Mouse (Mus musculus) kidney, embryonic 14.5 days (tissue): ENCODE measurements at regions not wholly inside any gene's neighbourhood (a gene's known extent, or its start where the extent isn't known, plus 50 kb on each side); places are given as distances from the start of the nearest gene placed in this dataset.

Experiments
- ATAC-seq: fragments of 200-750 bp; cut with Nextera tagmentation; 2 replicates; pipeline ENCODE4 v1.8.0; 2017; ENCODE audit warnings: moderate number of reproducible peaks, mild to moderate bottlenecking, moderate TSS enrichment, moderate library complexity; ENCODE audit not compliant: low FRiP score, low TSS enrichment
- H3K27ac ChIP-seq: fragments of 300-500 bp; sonication (generic); 2 replicates; pipeline ENCODE4 v1.5.1; 2014; ENCODE audit warnings: low read depth, mild to moderate bottlenecking, low read length, moderate library complexity, mixed read lengths
- H3K27me3 ChIP-seq: fragments of 300-500 bp; sonication (generic); 2 replicates; pipeline ENCODE4 v1.6.1; 2014; ENCODE audit warnings: mild to moderate bottlenecking, low read length; ENCODE audit not compliant: control insufficient read depth, insufficient read depth
- H3K36me3 ChIP-seq: fragments of 300-500 bp; sonication (generic); 2 replicates; pipeline ENCODE4 v1.6.1; 2014; ENCODE audit warnings: low read length, mixed read lengths; ENCODE audit not compliant: control insufficient read depth, insufficient read depth
- H3K4me1 ChIP-seq: fragments of 300-500 bp; sonication (generic); 2 replicates; pipeline ENCODE4 v1.6.1; 2014; ENCODE audit warnings: low read length, mixed read lengths; ENCODE audit not compliant: control insufficient read depth, insufficient read depth
- H3K4me2 ChIP-seq: fragments of 300-500 bp; sonication (generic); replicated peaks from 2 replicates; pipeline ENCODE4 v1.6.1; 2014; ENCODE audit warnings: low read depth, mild to moderate bottlenecking, low read length
- H3K4me3 ChIP-seq: fragments of 300-500 bp; sonication (generic); 2 replicates; pipeline ENCODE4 v1.5.1; 2014; ENCODE audit warnings: mild to moderate bottlenecking, low read length
- H3K9ac ChIP-seq: fragments of 300-500 bp; sonication (generic); 2 replicates; pipeline ENCODE4 v1.6.1; 2014; ENCODE audit warnings: low read depth, mild to moderate bottlenecking, low read length, moderate library complexity
- H3K9me3 ChIP-seq: fragments of 300-500 bp; sonication (generic); 2 replicates; pipeline ENCODE4 v1.6.1; 2016; ENCODE audit warnings: low read length; ENCODE audit not compliant: control insufficient read depth
- WGBS: fragments of 180-500 bp; shearing (Covaris S2); extraction: QIAGEN DNeasy Blood & Tissue Kit; methylation state at CpG from one replicate; pipeline ENCODE4 v1.1.7; 2014; 5-methylcytosine and 5-hydroxymethylcytosine counted together

DNA sequence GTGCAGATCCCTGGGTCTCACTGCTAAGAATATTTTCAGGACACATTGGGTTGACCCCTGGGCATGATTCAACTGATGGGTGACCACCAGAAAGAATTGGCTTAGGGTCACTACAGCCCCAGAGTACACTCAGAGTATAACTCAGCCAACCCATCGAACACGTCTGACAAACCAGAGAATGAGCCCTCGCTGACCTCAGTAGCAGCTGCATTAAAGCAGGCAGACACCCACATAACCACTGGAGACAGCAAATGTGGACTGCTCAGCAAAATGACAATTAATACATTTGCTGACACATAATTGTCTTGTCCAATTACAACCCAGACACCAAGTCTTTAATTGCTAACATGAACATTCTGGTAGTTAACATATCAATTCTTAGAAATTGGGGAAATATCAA, 175.7 kb downstream of the Cbln4 start:
- H3K27me3 ChIP-seq, result no peaks in the 10 kb centered on the region
- ATAC-seq, result no peak
- no peak overlapping the region for H3K9ac ChIP-seq
- H3K4me1 ChIP-seq, result no peaks in the 10 kb centered on the region
- no peak overlapping the region for H3K4me2 ChIP-seq
- H3K4me3 ChIP-seq, result no peak overlapping the region
- no peaks in the 10 kb centered on the region for H3K36me3 ChIP-seq
- no peak overlapping the region for H3K27ac ChIP-seq
- no peaks in the 10 kb centered on the region for H3K9me3 ChIP-seq
- WGBS, result 71% methylated on average over 3 of the region's 3 CpGs

DNA sequence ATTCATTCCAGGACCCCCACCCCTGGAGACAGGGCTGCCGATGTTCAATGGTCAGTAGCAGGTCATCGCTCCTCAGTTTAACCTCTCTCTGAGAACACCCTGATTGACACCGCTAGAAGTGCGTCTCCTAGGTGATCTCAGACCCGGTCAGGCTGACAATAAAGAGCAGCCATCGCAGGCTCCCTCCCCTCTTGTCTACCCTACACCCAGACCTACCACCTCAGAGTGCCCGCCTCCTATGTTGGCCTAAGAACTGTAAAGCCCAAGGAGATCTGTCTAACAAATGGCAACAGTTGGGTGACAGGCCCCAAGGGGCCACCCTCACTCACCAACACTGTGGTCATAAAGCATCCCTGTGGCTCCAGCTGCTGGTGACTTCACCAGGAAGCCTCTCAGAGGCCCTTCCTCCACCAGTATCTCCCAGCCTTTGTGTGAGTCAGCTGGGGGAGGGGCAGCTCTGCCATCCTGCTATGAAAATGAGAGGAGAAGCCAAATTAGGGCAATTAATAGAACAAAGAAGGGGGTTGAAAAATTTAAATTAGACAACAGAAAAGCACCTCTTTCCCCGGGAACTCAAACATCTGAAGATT, 178.8 kb downstream of the Cbln4 start:
- no peak overlapping the region for H3K9ac ChIP-seq
- H3K4me2 ChIP-seq, result no peak overlapping the region
- ATAC-seq, result no peak
- H3K27ac ChIP-seq, result no peak overlapping the region
- H3K27me3 ChIP-seq, result no peaks in the 10 kb centered on the region
- no peaks in the 10 kb centered on the region for H3K9me3 ChIP-seq
- H3K36me3 ChIP-seq, result no peaks in the 10 kb centered on the region
- no peaks in the 10 kb centered on the region for H3K4me1 ChIP-seq
- WGBS, result 88% methylated on average over 8 of the region's 8 CpGs
- H3K4me3 ChIP-seq, result no peak overlapping the region

DNA sequence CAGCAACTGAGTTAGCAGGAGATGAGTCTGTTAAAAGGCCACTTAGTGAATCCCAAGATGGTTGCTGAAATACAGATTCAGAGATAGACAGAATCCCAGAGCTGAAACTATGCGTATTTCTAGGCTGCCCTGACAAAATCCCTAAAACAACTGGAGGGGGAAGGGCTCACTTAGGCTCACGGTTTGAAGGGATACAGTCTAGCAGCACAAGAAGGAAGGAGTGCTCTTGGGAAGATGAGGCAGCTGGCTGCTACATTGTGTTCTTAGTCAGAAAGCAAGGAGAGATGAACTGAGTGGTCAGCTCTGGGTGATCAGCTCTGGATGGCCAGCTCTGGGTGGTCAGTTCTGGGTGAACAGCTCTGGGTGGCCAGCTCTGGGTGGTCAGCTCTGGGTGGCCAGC, 180.6 kb downstream of the Cbln4 start:
- no peak overlapping the region for H3K4me2 ChIP-seq
- H3K4me3 ChIP-seq, result no peak overlapping the region
- H3K9ac ChIP-seq, result no peak overlapping the region
- H3K4me1 ChIP-seq, result no peaks in the 10 kb centered on the region
- no peak overlapping the region for H3K27ac ChIP-seq
- no peaks in the 10 kb centered on the region for H3K9me3 ChIP-seq
- no peaks in the 10 kb centered on the region for H3K36me3 ChIP-seq
- WGBS, result 92% methylated on average over 2 of the region's 2 CpGs
- no peak for ATAC-seq
- no peaks in the 10 kb centered on the region for H3K27me3 ChIP-seq

DNA sequence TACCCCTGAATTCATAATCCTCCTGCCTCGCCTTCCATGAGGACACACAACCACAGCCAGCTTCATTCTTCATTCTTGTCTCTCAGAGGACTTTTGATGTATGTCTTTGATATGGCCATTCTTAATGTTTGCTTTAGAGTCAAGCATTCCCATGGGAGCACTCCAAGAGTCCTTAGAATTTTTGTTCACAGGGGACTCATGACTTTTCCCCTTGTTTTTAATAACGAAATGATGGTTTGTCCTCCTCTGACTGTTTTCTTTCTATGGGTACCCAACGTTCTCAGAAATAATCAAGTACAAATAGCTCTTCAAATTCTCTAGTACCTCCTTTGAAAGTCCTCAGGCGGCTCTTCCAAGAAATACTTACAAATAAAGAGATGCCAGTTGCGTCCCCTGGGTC, 184.4 kb downstream of the Cbln4 start:
- Histone ChIP-seq H3K9ac (no peak overlapping the region), H3K4me2 (no peak overlapping the region), H3K36me3 (no peaks in the 10 kb centered on the region), H3K27me3 (no peaks in the 10 kb centered on the region), H3K4me1 (no peaks in the 10 kb centered on the region), H3K4me3 (no peak overlapping the region), H3K27ac (no peak overlapping the region), H3K9me3 (no peaks in the 10 kb centered on the region)
- WGBS, result 73% methylated on average over 5 of the region's 5 CpGs
- ATAC-seq, result no peak

DNA sequence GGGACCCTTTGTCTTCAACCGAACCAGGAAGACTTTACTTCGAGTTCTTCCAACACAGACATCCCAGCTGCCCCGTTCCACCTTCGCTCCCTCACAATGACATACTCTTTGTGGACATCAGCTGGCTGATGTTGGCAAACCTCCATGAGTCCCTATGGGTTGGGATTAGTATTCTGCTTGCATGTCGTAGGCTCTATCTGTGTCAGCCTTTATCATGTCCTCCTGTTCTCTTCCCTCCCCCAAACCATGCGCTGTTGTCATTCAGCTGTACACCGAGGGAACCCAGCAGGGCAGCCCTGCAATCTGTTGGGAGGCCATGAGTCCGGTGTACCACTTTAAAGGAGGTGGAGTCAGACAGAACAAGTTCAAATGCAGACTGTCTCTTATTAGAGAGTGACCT, 186.8 kb downstream of the Cbln4 start:
- ATAC-seq, result no peak
- H3K27ac ChIP-seq, result no peak overlapping the region
- WGBS, result 81% methylated on average over 8 of the region's 8 CpGs
- no peak overlapping the region for H3K4me3 ChIP-seq
- no peak overlapping the region for H3K4me2 ChIP-seq
- H3K27me3 ChIP-seq, result no peaks in the 10 kb centered on the region
- no peaks in the 10 kb centered on the region for H3K36me3 ChIP-seq
- H3K9me3 ChIP-seq, result no peaks in the 10 kb centered on the region
- H3K9ac ChIP-seq, result no peak overlapping the region
- H3K4me1 ChIP-seq, result no peaks in the 10 kb centered on the region

DNA sequence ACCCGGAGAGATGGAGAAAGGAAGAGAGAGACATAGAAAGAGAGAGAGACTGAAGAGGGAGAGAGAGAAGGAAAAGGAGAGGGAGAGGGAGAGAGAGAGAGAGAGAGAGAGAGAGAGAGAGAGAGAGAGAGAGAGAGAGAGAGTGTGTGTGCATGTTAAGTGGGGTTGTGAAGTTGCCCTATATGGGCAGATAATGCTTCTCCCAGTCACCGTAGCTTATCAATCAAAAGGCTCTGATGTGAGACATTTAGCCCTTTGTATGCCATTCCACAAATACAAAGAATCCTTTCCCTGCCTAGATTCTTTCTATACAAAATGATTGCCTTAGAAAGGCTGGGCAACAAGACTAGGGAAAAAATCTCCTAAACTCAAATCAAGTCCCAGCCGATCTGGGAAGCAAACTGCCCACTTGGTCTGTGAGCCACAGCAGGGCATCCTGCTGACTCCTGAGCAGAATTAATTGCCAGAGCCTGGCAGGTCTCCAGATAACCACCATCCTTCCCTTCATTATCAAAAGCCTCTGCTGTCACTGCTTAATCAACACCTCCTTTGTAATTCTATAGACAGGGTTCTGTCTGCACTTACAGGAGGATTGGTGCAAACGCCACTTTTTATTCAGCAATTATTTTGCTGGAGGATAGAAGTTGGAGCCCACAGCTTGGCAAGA, 196.3 kb downstream of the Cbln4 start:
- Histone ChIP-seq H3K27ac (no peak overlapping the region), H3K36me3 (no peaks in the 10 kb centered on the region), H3K27me3 (no peaks in the 10 kb centered on the region), H3K4me2 (no peak overlapping the region), H3K9me3 (no peaks in the 10 kb centered on the region), H3K9ac (no peak overlapping the region), H3K4me1 (no peaks in the 10 kb centered on the region), H3K4me3 (no peak overlapping the region)
- no peak for ATAC-seq
- 64% methylated on average over 4 of the region's 4 CpGs for WGBS

DNA sequence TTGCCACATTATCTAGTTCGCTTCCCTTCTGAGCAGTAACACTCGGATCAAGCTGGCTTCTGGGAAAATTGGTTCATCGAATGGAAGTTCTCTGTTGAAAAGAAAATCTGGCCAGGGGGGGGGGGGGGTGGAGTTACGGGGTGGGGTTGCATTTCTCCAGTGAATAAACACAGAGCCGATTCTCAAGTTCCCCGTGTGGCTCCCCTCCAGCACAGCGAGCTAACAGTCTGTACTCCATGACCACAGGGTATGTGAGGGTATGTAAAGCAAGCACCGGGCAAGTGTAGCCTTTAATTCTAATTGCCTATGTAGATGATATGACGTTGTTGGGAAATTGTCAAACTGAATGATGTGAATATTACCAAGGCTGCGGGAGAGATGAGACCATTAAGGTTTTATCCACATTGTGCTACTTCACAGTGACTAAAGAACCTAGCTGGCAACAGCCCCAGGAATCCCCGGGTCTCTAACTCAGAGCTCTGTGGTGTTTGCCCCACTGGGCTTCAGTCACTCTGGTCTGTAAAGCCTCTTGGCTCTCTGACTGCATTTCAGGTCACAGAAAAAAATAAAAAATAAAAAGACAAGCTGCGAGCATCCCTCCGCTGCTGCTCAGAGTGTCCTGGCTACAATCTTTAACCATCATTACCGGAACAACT, 203.1 kb downstream of the Cbln4 start:
- no peak overlapping the region for H3K27ac ChIP-seq
- no peaks in the 10 kb centered on the region for H3K27me3 ChIP-seq
- 71% methylated on average over 14 of the region's 14 CpGs for WGBS
- no peaks in the 10 kb centered on the region for H3K36me3 ChIP-seq
- no peaks in the 10 kb centered on the region for H3K9me3 ChIP-seq
- H3K4me1 ChIP-seq, result no peaks in the 10 kb centered on the region
- no peak for ATAC-seq
- H3K4me2 ChIP-seq, result no peak overlapping the region
- H3K9ac ChIP-seq, result no peak overlapping the region
- no peak overlapping the region for H3K4me3 ChIP-seq

DNA sequence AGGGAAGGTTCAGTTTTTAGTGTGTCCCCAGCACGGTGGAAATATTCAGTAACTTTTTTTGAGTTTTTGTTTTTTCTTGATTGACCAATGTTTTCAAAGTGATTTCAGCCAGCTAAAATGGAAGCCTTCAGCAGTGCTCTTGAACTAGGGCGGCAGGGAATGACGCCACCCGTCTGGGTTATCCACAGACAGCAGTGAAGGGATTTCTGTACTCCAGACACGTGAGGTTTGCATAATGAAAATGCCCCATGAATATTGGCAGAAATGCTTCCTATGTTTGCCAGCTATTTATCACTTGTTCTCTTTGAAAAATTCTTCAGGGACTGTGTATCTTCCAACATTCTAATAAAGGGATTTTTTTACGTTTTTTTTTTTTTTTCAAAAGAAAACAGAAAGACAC, 221.1 kb downstream of the Cbln4 start:
- ATAC-seq, result no peak
- 89% methylated on average over 6 of the region's 6 CpGs for WGBS
- H3K27me3 ChIP-seq, result no peaks in the 10 kb centered on the region
- no peak overlapping the region for H3K9ac ChIP-seq
- no peak overlapping the region for H3K27ac ChIP-seq
- H3K9me3 ChIP-seq, result no peaks in the 10 kb centered on the region
- H3K4me1 ChIP-seq, result no peaks in the 10 kb centered on the region
- H3K4me2 ChIP-seq, result no peak overlapping the region
- H3K4me3 ChIP-seq, result no peak overlapping the region
- no peaks in the 10 kb centered on the region for H3K36me3 ChIP-seq

DNA sequence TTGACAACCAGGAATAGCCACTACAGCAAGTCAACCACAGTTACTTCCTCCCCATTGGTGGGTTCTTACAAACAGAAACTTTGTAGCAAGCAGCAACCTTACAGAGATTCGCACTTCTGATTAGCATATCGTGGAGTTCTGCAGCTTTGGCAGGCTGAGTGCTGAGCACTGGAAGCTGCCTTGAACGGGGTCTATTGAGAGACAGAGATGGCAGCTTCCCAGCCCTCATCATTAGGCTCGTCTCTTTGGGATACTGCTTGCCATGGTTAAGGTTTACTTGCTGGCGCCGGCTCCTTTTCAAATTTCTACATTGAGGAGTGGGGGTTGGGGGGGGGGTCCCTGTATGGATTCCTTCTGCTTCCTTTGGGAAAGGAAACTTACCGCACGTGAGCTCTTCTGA, 224.8 kb downstream of the Cbln4 start:
- Histone ChIP-seq H3K4me2 (no peak overlapping the region), H3K36me3 (no peaks in the 10 kb centered on the region), H3K4me1 (no peaks in the 10 kb centered on the region), H3K27ac (no peak overlapping the region), H3K4me3 (no peak overlapping the region), H3K27me3 (no peaks in the 10 kb centered on the region), H3K9ac (no peak overlapping the region), H3K9me3 (no peaks in the 10 kb centered on the region)
- WGBS, result 87% methylated on average over 8 of the region's 8 CpGs
- ATAC-seq, result no peak
